Mouse (Mus musculus): ENCODE measurements around the gene Nepro. TPM values are rescaled to one million over a fixed set of nuclear protein-coding genes. Genes with fewer than 3 reads are reported as not detected.

Nepro gene
- polyA plus RNA-seq, 1 experiment from 2014 or later, result 8.6 TPM

DNA sequence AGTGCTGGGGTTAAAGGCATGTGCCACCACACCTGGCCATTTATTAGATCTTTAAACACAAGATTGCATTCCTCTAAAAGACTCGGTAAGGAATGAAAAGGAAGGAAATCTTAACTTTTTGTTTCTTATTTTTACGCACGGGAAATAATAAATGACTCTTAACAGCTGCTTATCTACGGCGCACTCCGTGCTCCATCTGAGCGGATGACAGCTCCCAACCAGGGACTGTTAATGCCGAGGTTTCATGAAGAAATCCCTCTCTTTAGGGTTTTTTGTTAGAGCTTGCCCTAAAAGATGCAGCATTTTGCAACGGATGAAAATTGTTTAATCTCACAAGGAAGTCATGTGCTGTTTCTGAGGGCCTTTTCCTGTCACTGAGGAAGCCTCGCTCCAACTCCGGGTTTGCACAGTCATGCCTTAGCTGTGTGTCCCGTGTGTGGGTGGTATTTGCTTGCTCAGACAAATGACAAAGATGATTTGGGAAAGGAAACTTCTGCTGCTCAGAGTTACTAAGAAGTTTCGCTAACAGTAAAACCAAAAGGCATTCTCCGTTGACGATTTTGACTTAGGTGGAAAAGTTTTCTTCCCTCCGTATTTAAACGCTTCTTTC is 54.5 kb downstream of the Nepro start:
- H3K4me1 ChIP-seq (ENCODE audit: insufficient read depth, low read length), result no peaks in the 10 kb centered on the region
- H3K27me3 ChIP-seq (ENCODE audit: insufficient read depth, low read length), result no peaks in the 10 kb centered on the region
- H3K36me3 ChIP-seq (ENCODE audit: insufficient read depth, low read length), result no peaks in the 10 kb centered on the region
- no peak overlapping the region for H3K9ac ChIP-seq (replicated peaks; ENCODE audit: low read length)
- H3K4me2 ChIP-seq (replicated peaks; ENCODE audit: low read depth, low read length), result peak overlapping the region; percentile 41
- H3K9me3 ChIP-seq (ENCODE audit: low read length), result no peaks in the 10 kb centered on the region
- 0 out of 2 replicates have a peak overlapping the region, but pooled peaks have one; percentile 15 for H3K4me3 ChIP-seq (ENCODE audit: low read length)
- no peak for ATAC-seq (ENCODE audit: low FRiP score, low TSS enrichment)
- H3K27ac ChIP-seq (ENCODE audit: low read length), result no peak overlapping the region
- 59% methylated on average over 17 of the region's 17 CpGs for WGBS

DNA sequence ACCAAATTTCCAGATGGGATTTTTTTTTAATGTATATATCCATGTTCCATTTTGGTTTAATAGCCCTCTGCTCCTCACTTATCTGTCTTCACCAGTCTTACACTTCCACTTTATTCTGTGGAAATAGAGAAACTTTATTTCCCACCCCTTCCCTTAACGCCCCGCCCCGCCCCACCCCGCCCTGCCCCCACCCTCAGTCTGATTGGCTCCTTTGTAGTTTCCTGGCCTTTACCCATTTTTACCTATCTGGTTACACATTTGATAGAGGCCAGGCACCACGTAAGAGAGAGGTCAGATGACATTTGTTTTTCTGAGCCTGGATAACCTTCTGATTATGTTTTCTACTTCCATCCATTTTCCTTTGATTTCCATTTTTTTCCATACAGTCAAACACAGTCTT is 55.4 kb downstream of the Nepro start:
- Histone ChIP-seq H3K9ac (replicated peaks; ENCODE audit: low read length) (no peak overlapping the region), H3K4me1 (ENCODE audit: insufficient read depth, low read length) (no peaks in the 10 kb centered on the region), H3K36me3 (ENCODE audit: insufficient read depth, low read length) (no peaks in the 10 kb centered on the region), H3K27ac (ENCODE audit: low read length) (no peak overlapping the region), H3K27me3 (ENCODE audit: insufficient read depth, low read length) (no peaks in the 10 kb centered on the region), H3K4me2 (replicated peaks; ENCODE audit: low read depth, low read length) (no peak overlapping the region), H3K4me3 (ENCODE audit: low read length) (no peak overlapping the region), H3K9me3 (ENCODE audit: low read length) (no peaks in the 10 kb centered on the region)
- WGBS, result 85% methylated on average over 5 of the region's 5 CpGs
- no peak for ATAC-seq (ENCODE audit: low FRiP score, low TSS enrichment)

DNA sequence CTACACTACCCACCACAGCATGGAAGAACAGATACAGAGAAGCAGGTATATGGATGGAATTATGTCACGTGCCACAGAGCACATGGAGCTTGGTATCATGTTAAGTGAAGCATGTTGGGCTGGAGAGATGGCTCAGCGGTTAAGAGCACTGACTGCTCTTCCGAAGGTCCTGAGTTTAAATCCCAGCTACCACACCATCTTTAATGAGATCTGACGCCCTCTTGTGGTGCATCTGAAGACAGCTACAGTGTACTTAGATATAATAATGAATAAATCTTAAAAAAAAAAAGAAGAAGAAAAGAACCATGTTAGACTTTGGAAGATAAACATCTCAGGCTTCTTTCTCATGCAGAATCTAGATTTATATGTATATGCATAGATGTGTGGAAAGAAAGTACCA is 56.6 kb downstream of the Nepro start:
- no peaks in the 10 kb centered on the region for H3K36me3 ChIP-seq (ENCODE audit: insufficient read depth, low read length)
- H3K4me2 ChIP-seq (replicated peaks; ENCODE audit: low read depth, low read length), result no peak overlapping the region
- no peak for ATAC-seq (ENCODE audit: low FRiP score, low TSS enrichment)
- 76% methylated on average over 4 of the region's 4 CpGs for WGBS
- no peaks in the 10 kb centered on the region for H3K9me3 ChIP-seq (ENCODE audit: low read length)
- H3K27ac ChIP-seq (ENCODE audit: low read length), result no peak overlapping the region
- H3K27me3 ChIP-seq (ENCODE audit: insufficient read depth, low read length), result no peaks in the 10 kb centered on the region
- H3K9ac ChIP-seq (replicated peaks; ENCODE audit: low read length), result no peak overlapping the region
- H3K4me3 ChIP-seq (ENCODE audit: low read length), result no peak overlapping the region
- H3K4me1 ChIP-seq (ENCODE audit: insufficient read depth, low read length), result no peaks in the 10 kb centered on the region

Other genes starting within 250 kb of the Nepro start
- 23.2 and 24.0 TPM in 2 replicates for gene Boc, start 165.4 kb upstream of the Nepro start, polyA plus RNA-seq (2015; fragmentation: Nextera tagmentation; extraction: Ambion mirVana)
- gene Gtpbp8, start 22.1 kb downstream of the Nepro start, polyA plus RNA-seq (2015; fragmentation: Nextera tagmentation; extraction: Ambion mirVana), result 28.9 and 29.1 TPM in 2 replicates
- 0.66 and 0.68 TPM in 2 replicates for gene Cd200r1, start 41.4 kb downstream of the Nepro start, polyA plus RNA-seq (2015; fragmentation: Nextera tagmentation; extraction: Ambion mirVana)
- not detected in 2 replicates for gene Cd200r4, start 87.4 kb downstream of the Nepro start, polyA plus RNA-seq (2015; fragmentation: Nextera tagmentation; extraction: Ambion mirVana)
- gene Cd200r2, start 142.8 kb downstream of the Nepro start, polyA plus RNA-seq (2015; fragmentation: Nextera tagmentation; extraction: Ambion mirVana), result not detected in 2 replicates
- gene Cd200r3, start 219.4 kb downstream of the Nepro start, polyA plus RNA-seq (2015; fragmentation: Nextera tagmentation; extraction: Ambion mirVana), result 0.12 and 0.47 TPM in 2 replicates